Mouse (Mus musculus): ENCODE data around the gene Rnpep. TPM values are rescaled to one million over a fixed set of nuclear protein-coding genes. Genes with fewer than 3 reads are reported as not detected.

Gene Rnpep
- polyA plus RNA-seq, 1 experiment from 2014 or later = 94.1 TPM

- 85% methylated on average over 9 of the region's 9 CpGs for WGBS
- Histone ChIP-seq H3K9me3 (ENCODE audit: control insufficient read depth, low read length) (no peaks in the 10 kb centered on the region), H3K27me3 (replicated peaks; ENCODE audit: control insufficient read depth, insufficient read depth, low read length) (no peaks in the 10 kb centered on the region), H3K4me2 (ENCODE audit: low read length) (no peak overlapping the region), H3K27ac (ENCODE audit: low read depth, low read length) (no peak overlapping the region), H3K36me3 (ENCODE audit: control insufficient read depth, insufficient read depth, low read length) (peaks cover 18% of the 10 kb centered on the region), H3K9ac (ENCODE audit: low read depth, low read length) (no peak overlapping the region), H3K4me3 (ENCODE audit: low read length) (no peak overlapping the region), H3K4me1 (ENCODE audit: control insufficient read depth, insufficient read depth, low read depth, low read length) (peaks cover 7% of the 10 kb centered on the region; the same call in 1 of the 2 replicates)
- no peak for ATAC-seq
Observed at GRCm38 (mm10) chr1:135263316-135263715, 20.6 kb downstream of the Rnpep start.

- H3K4me1 ChIP-seq (ENCODE audit: control insufficient read depth, insufficient read depth, low read depth, low read length) = peaks cover 8% of the 10 kb centered on the region; the same call in 1 of the 2 replicates
- H3K36me3 ChIP-seq (ENCODE audit: control insufficient read depth, insufficient read depth, low read length) = peaks cover 18% of the 10 kb centered on the region
- no peaks in the 10 kb centered on the region for H3K27me3 ChIP-seq (replicated peaks; ENCODE audit: control insufficient read depth, insufficient read depth, low read length)
- WGBS = 93% methylated on average over 3 of the region's 3 CpGs
- no peak for ATAC-seq
- H3K9me3 ChIP-seq (ENCODE audit: control insufficient read depth, low read length) = no peaks in the 10 kb centered on the region
- H3K27ac ChIP-seq (ENCODE audit: low read depth, low read length) = no peak overlapping the region
- no peak overlapping the region for H3K9ac ChIP-seq (ENCODE audit: low read depth, low read length)
- H3K4me2 ChIP-seq (ENCODE audit: low read length) = no peak overlapping the region
- H3K4me3 ChIP-seq (ENCODE audit: low read length) = no peak overlapping the region
Observed at GRCm38 (mm10) chr1:135262329-135262728, 21.6 kb downstream of the Rnpep start.

DNA sequence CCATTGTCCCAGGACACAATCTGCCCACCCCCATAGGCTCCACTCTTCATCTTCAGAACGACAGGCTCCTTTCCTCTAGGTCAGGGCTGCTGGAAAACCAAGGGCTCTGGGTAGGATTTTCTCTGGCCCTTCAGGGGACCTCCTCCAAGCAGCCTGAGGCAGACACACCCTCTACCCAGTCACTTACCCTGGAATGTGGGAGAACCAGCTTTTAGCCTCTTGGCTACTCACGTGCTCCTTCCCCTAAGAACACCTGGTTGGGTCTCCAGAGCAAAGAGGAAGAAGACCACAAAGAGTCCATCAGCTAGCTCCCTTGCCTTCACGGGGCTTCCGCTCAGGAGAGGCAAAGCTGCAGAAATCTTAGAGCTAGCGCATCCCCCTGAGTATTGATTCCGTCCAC is 23.0 kb downstream of the Rnpep start:
- Histone ChIP-seq H3K4me3 (ENCODE audit: low read length) (no peak overlapping the region), H3K27ac (ENCODE audit: low read depth, low read length) (no peak overlapping the region), H3K9me3 (ENCODE audit: control insufficient read depth, low read length) (no peaks in the 10 kb centered on the region), H3K27me3 (replicated peaks; ENCODE audit: control insufficient read depth, insufficient read depth, low read length) (no peaks in the 10 kb centered on the region), H3K36me3 (ENCODE audit: control insufficient read depth, insufficient read depth, low read length) (peaks cover 10% of the 10 kb centered on the region), H3K4me1 (ENCODE audit: control insufficient read depth, insufficient read depth, low read depth, low read length) (peaks cover 8% of the 10 kb centered on the region; the same call in 1 of the 2 replicates), H3K9ac (ENCODE audit: low read depth, low read length) (no peak overlapping the region), H3K4me2 (ENCODE audit: low read length) (no peak overlapping the region)
- ATAC-seq = no peak
- 75% methylated on average over 6 of the region's 6 CpGs for WGBS

GRCm38 (mm10) chr1:135259128-135259436 is 24.8 kb downstream of the Rnpep start:
- peak; percentile 90 for ATAC-seq
- Histone ChIP-seq H3K36me3 (ENCODE audit: control insufficient read depth, insufficient read depth, low read length) (peaks cover 5% of the 10 kb centered on the region; the same call in 1 of the 2 replicates), H3K9me3 (ENCODE audit: control insufficient read depth, low read length) (no peaks in the 10 kb centered on the region), H3K4me3 (ENCODE audit: low read length) (peak overlapping the region; percentile 18; the same call in 1 of the 2 replicates), H3K4me2 (ENCODE audit: low read length) (peak overlapping the region; percentile 53), H3K9ac (ENCODE audit: low read depth, low read length) (peak overlapping the region; percentile 44; the same call in 1 of the 2 replicates), H3K27me3 (replicated peaks; ENCODE audit: control insufficient read depth, insufficient read depth, low read length) (no peaks in the 10 kb centered on the region), H3K4me1 (ENCODE audit: control insufficient read depth, insufficient read depth, low read depth, low read length) (peaks cover 8% of the 10 kb centered on the region; the same call in 1 of the 2 replicates), H3K27ac (ENCODE audit: low read depth, low read length) (peak overlapping the region; percentile 5; the same call in 1 of the 2 replicates)
- under 1% methylated on average over 10 of the region's 10 CpGs for WGBS

- 9% methylated on average over 19 of the region's 19 CpGs for WGBS
- Histone ChIP-seq H3K27me3 (replicated peaks; ENCODE audit: control insufficient read depth, insufficient read depth, low read length) (no peaks in the 10 kb centered on the region), H3K9me3 (ENCODE audit: control insufficient read depth, low read length) (no peaks in the 10 kb centered on the region), H3K36me3 (ENCODE audit: control insufficient read depth, insufficient read depth, low read length) (peaks cover 5% of the 10 kb centered on the region; the same call in 1 of the 2 replicates), H3K4me1 (ENCODE audit: control insufficient read depth, insufficient read depth, low read depth, low read length) (peaks cover 8% of the 10 kb centered on the region; the same call in 1 of the 2 replicates), H3K4me2 (ENCODE audit: low read length) (peak within 1 kb of the TSS; percentile 53), H3K9ac (ENCODE audit: low read depth, low read length) (peak within 1 kb of the TSS; percentile 44; the same call in 1 of the 2 replicates), H3K4me3 (ENCODE audit: low read length) (peak within 1 kb of the TSS; percentile 18; the same call in 1 of the 2 replicates), H3K27ac (ENCODE audit: low read depth, low read length) (peak within 1 kb of the TSS; percentile 5; the same call in 1 of the 2 replicates)
- peak; percentile 83 for ATAC-seq
Observed at GRCm38 (mm10) chr1:135258380-135259127, 25.3 kb downstream of the Rnpep start, which contains the start of gene Elf3. Elf3 (minus strand) TSS chr1:135258568.

DNA sequence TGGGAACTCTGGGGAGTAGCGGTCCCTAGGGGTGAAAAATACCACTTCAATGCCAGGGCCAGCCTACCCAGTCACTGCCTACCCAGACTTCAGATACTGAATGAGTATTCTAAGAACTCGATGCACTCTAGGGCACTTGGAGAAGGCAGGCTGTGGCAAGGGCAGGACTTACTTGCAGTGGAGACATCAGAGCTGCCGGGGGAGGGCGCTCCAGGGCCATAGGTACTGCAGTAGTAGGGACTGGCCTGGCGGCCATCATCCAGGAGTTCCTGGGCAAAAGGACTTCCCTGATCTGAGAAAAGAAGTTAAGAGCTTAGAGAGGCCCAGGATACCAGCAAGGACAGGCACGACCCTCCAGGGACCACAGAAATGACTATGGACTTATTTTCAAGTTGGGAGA is 27.6 kb downstream of the Rnpep start:
- 81% methylated on average over 6 of the region's 6 CpGs for WGBS
- Histone ChIP-seq H3K4me2 (ENCODE audit: low read length) (no peak overlapping the region), H3K36me3 (ENCODE audit: control insufficient read depth, insufficient read depth, low read length) (no peaks in the 10 kb centered on the region), H3K4me1 (ENCODE audit: control insufficient read depth, insufficient read depth, low read depth, low read length) (peaks cover 8% of the 10 kb centered on the region; the same call in 1 of the 2 replicates), H3K4me3 (ENCODE audit: low read length) (no peak overlapping the region), H3K9me3 (ENCODE audit: control insufficient read depth, low read length) (no peaks in the 10 kb centered on the region), H3K27me3 (replicated peaks; ENCODE audit: control insufficient read depth, insufficient read depth, low read length) (no peaks in the 10 kb centered on the region), H3K9ac (ENCODE audit: low read depth, low read length) (no peak overlapping the region), H3K27ac (ENCODE audit: low read depth, low read length) (no peak overlapping the region)
- no peak for ATAC-seq

GRCm38 (mm10) chr1:135252854-135253253 is 31.0 kb downstream of the Rnpep start:
- Histone ChIP-seq H3K9ac (ENCODE audit: low read depth, low read length) (no peak overlapping the region), H3K27ac (ENCODE audit: low read depth, low read length) (no peak overlapping the region), H3K9me3 (ENCODE audit: control insufficient read depth, low read length) (no peaks in the 10 kb centered on the region), H3K4me1 (ENCODE audit: control insufficient read depth, insufficient read depth, low read depth, low read length) (peaks cover 2% of the 10 kb centered on the region; the same call in 1 of the 2 replicates), H3K27me3 (replicated peaks; ENCODE audit: control insufficient read depth, insufficient read depth, low read length) (no peaks in the 10 kb centered on the region), H3K4me2 (ENCODE audit: low read length) (no peak overlapping the region), H3K36me3 (ENCODE audit: control insufficient read depth, insufficient read depth, low read length) (no peaks in the 10 kb centered on the region), H3K4me3 (ENCODE audit: low read length) (no peak overlapping the region)
- 77% methylated on average over 4 of the region's 4 CpGs for WGBS
- ATAC-seq = no peak

DNA sequence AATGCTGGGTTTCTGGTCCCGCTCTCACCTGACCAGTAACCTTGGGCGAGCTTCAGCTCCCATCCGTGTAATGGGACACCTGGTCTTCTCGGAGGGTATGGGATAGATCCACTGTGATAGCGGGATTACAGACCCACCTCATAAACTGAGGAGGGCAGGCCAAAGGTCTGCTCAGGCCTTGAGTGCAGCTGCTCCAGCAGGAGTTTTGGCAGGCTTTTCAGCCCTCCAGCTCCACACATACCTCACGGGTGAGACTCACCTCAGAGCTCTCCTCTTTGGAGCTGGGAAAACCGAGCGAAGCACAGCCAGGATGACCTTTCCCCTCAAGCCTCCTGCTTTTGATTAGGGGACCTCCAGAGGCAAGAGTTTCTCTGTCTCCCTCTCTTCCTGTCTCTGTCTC is 32.5 kb downstream of the Rnpep start:
- no peaks in the 10 kb centered on the region for H3K9me3 ChIP-seq (ENCODE audit: control insufficient read depth, low read length)
- no peak overlapping the region for H3K4me2 ChIP-seq (ENCODE audit: low read length)
- no peak overlapping the region for H3K9ac ChIP-seq (ENCODE audit: low read depth, low read length)
- no peaks in the 10 kb centered on the region for H3K36me3 ChIP-seq (ENCODE audit: control insufficient read depth, insufficient read depth, low read length)
- H3K27me3 ChIP-seq (replicated peaks; ENCODE audit: control insufficient read depth, insufficient read depth, low read length) = no peaks in the 10 kb centered on the region
- H3K4me3 ChIP-seq (ENCODE audit: low read length) = no peak overlapping the region
- WGBS = 90% methylated on average over 8 of the region's 8 CpGs
- ATAC-seq = no peak
- H3K27ac ChIP-seq (ENCODE audit: low read depth, low read length) = no peak overlapping the region
- H3K4me1 ChIP-seq (ENCODE audit: control insufficient read depth, insufficient read depth, low read depth, low read length) = peaks cover 2% of the 10 kb centered on the region; the same call in 1 of the 2 replicates

- no peak overlapping the region for H3K27ac ChIP-seq (ENCODE audit: low read depth, low read length)
- no peaks in the 10 kb centered on the region for H3K27me3 ChIP-seq (replicated peaks; ENCODE audit: control insufficient read depth, insufficient read depth, low read length)
- H3K9ac ChIP-seq (ENCODE audit: low read depth, low read length) = no peak overlapping the region
- peaks cover 2% of the 10 kb centered on the region; the same call in 1 of the 2 replicates for H3K4me1 ChIP-seq (ENCODE audit: control insufficient read depth, insufficient read depth, low read depth, low read length)
- WGBS = 66% methylated on average over 3 of the region's 3 CpGs
- H3K36me3 ChIP-seq (ENCODE audit: control insufficient read depth, insufficient read depth, low read length) = no peaks in the 10 kb centered on the region
- no peak for ATAC-seq
- no peak overlapping the region for H3K4me2 ChIP-seq (ENCODE audit: low read length)
- no peaks in the 10 kb centered on the region for H3K9me3 ChIP-seq (ENCODE audit: control insufficient read depth, low read length)
- no peak overlapping the region for H3K4me3 ChIP-seq (ENCODE audit: low read length)
Observed at GRCm38 (mm10) chr1:135250706-135251105, 33.2 kb downstream of the Rnpep start.
